Mouse (Mus musculus) urinary bladder, postnatal 10 days (tissue): ENCODE data around the gene Bbs9.

Experiments used
- DNase-seq: peaks from one replicate; pipeline ENCODE4 v3.0.0; 2022; ENCODE audit warnings: low spot score

The Bbs9 gene

DNA sequence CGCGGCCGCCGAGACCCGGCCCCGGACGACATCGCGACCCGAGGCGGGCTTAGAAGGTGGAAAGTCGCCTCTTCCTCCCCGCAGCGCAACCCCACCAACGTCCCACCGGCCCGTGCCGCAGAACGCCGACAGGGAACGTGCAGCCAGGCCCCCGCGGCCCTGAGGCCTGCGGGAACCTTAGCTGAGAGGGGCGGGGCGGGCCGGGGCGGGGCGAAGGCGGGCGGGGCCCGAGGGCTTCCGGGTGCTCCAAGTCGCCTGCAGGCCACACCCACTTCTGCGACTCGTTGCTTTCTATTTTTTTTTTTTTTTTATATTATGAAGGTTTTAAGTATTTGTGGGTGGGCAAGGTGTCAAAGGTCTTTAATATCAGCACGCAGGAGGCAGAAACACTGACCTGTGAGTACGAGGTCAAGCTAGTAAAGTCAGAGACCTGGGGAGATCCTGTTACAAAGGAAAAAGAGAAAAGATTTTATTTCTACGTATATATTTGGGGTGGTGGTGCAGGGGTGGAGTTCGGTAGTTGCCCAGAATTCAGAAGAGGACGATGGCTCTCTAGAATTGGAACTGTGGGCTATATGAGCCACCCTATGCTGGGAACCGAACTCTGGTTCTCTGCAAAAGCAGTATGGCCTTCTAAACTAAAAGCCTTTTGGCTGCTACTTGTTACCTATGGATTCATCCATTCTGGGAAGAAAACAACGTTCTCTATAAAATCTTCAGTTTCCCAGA is 7.2 kb upstream of the Bbs9 start:
- DNase-seq = no peak

- no peak for DNase-seq
Observed at GRCm38 (mm10) chr9:22468899-22469259, 6.6 kb upstream of the Bbs9 start.

GRCm38 (mm10) chr9:22469643-22470042 is 5.9 kb upstream of the Bbs9 start, which contains the start of gene Rp9:
TSS of gene Rp9 (minus strand) at chr9:22469743.
- DNase-seq = no peak

DNA sequence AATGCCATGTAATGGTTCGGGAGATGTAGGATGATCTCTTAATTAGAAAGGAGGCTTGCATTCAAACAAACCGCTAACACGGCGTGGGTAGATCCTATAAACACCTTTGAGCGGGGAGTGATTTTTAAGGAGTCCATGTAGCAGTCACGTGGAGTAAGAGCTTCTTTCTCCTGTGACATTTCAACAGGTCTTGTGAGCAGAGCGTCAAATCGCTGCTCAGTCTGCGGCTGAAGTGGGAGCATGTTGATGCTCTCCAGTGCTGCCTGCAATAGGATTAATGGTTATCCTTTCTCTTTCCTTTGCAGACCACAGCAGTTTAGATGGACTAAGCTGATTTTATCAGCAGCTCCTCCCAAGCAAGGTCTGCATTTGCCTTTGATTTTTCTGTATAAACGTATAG is 750 bp downstream of the Bbs9 start:
- no peak for DNase-seq

DNA sequence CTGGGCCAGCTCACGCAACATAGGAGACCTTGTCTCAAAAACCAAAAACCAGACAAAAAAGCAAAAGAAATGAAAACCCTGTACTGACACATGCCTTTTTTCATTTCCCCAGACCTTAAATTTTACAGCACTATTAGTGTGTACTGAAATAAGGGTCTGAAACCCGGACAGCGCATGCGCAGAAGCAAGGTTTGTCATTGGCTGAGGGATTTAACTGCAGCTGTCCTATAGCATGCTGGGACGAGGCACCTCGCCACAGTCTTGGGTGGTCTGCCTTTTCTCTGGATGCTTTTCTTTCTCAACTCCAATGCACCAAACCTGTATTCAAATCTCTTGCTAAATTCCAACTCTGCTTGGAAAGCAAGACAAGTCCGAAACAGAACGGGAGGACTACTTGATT is 3.4 kb downstream of the Bbs9 start:
- no peak for DNase-seq

DNA sequence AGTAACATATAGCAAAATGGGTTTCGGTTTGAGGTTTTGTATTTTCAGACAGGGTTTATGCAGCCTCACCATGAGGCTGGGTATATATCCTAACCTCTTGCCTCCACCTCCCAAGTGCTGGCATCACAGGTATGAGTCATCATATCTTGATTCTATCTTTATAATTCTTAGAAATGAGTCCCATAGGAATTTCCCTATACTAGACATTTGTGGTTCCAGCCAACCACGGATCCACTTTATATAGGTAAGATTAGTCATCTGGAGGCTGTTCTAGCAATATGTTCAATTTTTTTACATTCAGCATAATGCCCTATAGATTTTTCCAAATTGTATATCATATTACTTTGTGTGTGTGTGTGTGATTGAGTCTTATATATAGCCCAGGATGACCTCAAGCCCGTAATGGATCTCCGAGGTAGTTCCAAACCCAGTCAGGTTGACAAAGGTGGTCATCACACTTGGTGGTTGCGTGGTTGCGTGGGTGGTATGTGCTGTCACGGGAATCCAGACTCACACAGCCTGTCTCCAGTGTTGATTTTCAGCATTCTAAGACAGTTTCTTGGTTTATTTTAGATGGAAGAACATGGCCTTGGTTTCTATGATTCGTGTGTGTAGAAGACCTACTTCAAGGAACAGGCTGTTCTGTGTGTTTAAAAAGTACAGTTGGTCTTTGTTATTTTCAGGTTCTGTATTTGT is 8.5 kb downstream of the Bbs9 start:
- DNase-seq = no peak

DNA sequence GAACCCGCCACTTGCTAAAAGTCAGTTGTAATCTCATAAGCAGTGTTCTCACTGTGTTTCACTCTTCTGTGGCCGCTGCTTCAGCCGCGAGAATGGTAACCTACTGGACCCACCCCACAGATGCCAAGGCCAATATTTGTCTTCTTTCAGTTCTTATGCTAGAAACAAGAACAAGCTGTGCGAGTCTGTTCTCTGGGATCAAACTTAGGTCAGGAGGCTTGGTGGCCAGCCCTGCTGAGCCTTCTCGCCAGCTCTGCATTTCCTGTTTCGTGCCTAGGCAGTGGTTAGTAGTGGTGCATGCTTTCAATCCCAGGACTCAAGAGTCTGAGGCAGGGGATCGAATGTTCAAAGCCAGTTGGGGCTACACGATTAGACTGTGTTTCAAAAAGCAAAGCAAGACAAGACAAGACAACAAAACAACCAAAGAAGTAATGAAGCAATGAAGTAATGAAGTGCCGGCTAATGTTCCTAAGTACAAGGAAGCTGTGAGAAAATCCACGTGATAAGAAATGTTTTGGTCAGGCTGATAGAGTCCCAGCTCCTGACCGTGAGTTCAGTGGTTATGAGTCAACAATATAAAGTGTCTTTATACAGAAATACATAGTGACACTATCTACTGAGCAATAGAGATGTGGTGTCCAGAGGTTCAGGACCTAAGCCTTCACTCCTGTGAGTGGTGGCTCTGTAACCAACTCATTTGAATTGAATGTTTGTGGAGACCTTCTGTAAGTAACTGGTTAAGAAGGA is 9.2 kb downstream of the Bbs9 start:
- DNase-seq = no peak

- DNase-seq = no peak
Observed at GRCm38 (mm10) chr9:22486211-22486610, 10.7 kb downstream of the Bbs9 start.

GRCm38 (mm10) chr9:22488963-22489362 is 13.4 kb downstream of the Bbs9 start:
- DNase-seq = no peak

DNA sequence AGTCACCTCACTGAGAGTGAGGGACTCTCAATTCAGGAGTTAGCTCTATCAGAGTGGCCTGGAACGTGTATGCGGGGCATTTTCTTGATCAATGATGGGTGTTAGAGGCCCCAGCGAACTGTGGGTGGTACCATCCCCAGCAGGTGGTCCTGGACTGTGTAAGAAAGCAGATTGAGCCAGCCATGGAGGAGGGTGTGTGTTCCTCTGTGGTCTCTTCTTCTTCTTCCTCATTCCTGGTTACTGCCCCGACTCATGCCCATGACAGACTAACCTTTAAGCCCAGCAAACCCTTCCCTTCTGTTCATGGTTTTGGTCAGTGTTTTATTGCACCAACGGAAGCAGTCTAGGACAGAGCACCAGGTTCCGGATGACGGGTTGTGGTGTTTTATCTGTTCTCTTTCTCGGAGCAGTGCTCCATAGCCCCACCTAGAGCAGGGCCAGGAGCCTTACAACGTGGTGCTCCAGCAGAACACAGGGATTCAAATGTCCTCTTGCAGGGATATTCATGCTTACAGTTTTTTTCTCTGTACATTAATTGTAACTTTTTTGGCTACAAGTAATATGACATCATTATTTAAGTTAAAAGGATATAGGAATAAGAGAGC is 18.8 kb downstream of the Bbs9 start:
- DNase-seq = no peak

DNA sequence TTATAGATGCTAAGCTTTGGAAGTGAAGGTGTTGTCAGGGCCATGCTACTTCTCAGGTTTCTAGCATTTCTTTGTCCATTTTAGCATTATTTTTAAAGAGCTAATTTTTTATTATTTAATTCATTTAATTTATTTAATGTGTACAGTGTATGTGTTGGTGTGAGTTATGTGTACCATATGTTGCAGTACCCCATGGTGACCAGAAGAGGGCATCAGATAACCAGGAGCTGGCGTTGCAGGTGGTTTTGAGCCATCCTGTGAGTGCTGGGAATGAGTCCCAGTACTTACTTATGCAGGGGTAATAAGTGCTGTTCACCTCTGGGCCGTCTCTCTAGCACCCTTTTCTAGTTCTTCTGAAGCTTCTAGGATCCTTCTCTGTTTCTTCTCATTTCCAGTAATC is 19.6 kb downstream of the Bbs9 start:
- DNase-seq = no peak

DNA sequence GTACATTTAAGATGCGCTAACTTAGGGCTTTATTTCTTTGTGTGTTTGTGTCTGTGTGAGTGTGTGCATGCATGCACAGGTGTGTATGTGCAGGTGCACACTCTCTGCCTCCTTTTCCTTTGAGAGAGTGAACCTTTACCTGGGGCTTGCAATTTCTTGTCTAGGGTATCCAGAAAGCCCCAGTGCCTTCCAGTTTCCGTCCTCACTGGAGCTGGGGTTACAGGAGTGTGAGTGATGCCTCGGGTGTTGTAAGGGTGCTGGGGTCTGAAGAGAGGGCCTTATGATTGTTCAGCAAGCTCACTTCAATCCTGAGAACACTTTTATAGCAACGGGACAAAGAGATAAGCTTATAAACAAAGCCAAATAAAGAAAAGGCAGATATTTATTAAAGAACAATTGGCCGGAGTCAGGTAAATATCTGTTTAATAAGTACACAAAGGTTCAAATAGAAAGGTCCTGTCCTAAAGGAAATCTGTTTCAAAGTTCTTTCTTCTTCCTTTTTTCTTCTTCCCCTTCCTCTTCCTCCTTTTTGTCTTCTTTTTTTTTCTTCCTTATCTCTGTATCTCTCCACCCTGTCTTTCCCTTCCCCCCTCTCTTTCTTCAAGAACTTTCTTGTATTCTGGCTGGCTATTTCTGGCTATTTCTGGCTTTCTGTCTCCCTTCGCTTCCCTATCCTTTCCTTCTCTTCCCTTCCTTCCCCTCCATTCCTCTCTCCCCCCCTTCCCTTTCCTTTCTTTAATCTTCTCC is 21.7 kb downstream of the Bbs9 start:
- no peak for DNase-seq

- no peak for DNase-seq
Observed at GRCm38 (mm10) chr9:22502972-22503371, 27.5 kb downstream of the Bbs9 start.

DNA sequence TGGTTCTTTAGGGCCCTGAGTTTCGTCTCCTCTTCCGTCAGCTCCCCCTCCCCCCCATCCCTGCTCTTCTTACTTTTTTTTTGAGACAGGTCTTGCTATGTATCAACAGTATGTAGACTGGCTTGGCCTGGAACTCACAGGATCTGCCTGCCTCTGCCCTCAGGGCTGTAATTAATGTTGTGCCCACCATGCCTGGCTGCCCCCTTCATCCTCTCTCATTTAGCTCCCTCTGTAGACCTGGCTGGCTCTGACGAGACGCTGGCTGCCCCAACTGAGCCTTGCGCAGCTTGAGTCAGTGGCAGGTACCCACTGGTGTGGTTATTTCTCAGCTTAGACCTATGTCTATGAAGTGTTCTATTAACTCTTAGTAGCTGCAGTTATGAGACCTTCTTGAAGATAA is 28.1 kb downstream of the Bbs9 start:
- DNase-seq = no peak

DNA sequence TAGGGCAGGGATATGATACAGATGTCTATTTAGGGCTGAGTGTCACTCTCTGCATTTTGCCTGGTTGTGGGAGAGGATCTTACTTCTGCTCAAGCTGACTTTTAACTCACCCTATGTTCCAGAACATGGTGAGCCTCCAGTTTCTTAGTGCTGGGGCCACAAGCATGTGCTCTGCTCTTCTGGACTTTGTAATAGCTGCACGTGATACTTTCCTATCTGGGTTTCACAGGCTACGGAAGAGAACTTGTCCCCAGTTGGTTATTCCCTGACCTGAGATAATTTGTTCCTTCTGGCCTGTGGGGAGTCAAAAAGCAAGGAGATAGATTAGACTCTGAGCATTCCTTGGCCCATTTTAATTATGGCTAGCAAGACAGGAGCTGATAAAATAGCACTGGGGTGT is 30.1 kb downstream of the Bbs9 start:
- DNase-seq = no peak

GRCm38 (mm10) chr9:22515076-22515475 is 39.6 kb downstream of the Bbs9 start:
- DNase-seq = no peak

- no peak for DNase-seq
Observed at GRCm38 (mm10) chr9:22518394-22519041, 43.0 kb downstream of the Bbs9 start.

- DNase-seq = no peak
Observed at GRCm38 (mm10) chr9:22523460-22523859, 47.9 kb downstream of the Bbs9 start.

- no peak for DNase-seq
Observed at GRCm38 (mm10) chr9:22530734-22531489, 55.4 kb downstream of the Bbs9 start.

GRCm38 (mm10) chr9:22532112-22532511 is 56.6 kb downstream of the Bbs9 start:
- DNase-seq = no peak
